Mouse (Mus musculus): ENCODE measurements around the gene Dmrtc1c2.

DNA sequence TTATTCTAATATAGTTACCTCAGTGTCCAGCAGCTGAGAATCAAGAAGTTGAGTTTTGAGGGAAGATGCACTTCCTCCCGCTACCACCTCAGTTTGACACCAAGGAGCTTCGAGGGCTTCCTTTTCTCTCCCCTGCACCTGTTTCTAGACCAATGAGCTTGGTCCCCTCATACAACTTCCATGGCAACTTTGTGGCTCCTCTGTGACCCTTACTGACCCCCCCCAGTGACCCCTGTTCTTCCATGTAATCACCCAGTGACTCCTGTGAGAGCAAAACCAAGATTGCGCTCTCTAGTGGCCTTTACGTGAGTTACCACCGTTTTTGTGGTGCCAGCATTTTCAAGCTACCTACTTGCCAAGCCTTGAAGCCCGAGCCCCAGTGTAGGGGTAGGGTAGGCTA is 13.5 kb upstream of the Dmrtc1c2 start, which contains the start of gene 1700031F05Rik:
- TF ChIP-seq POLR2A (IDR thresholded peaks at IDR 0.05; ENCODE audit: low read depth, low read length): no peak
- TF ChIP-seq CTCF (IDR thresholded peaks at IDR 0.05; ENCODE audit: extremely low read depth, insufficient read depth, insufficient read length, insufficient replicate concordance): no peak

All from spleen, adult 2 months (tissue).